Mouse (Mus musculus) myocyte (in vitro differentiated cells): ENCODE data around the gene Kalrn.

Experiments used
- CEBPB ChIP-seq: IDR thresholded peaks from 2 replicates; pipeline ENCODE4 v1.6.1; 2011; ENCODE audit warnings: mild to moderate bottlenecking, moderate library complexity; ENCODE audit not compliant: poor library complexity, insufficient read depth, severe bottlenecking
- MAX ChIP-seq: IDR thresholded peaks from one replicate; pipeline ENCODE4 v1.6.1; 2011; ENCODE audit warnings: low read depth, mild to moderate bottlenecking, control low read depth
- POLR2A ChIP-seq: IDR thresholded peaks from one replicate; pipeline ENCODE4 v1.6.1; 2011; ENCODE audit warnings: low read depth, mild to moderate bottlenecking, control low read depth, moderate library complexity; ENCODE audit not compliant: insufficient read length

- TF ChIP-seq POLR2A: no peak
- no peak for TF ChIP-seq MAX
- no peak for TF ChIP-seq CEBPB
Measured at GRCm38 (mm10) chr16:34323496-34323895, 249.8 kb downstream of the Kalrn start.
